Mouse (Mus musculus) T-helper 1 cell (primary cell): ENCODE measurements around the gene Eaf2.

Experiments
- in situ Hi-C: fragments of 300-600 bp; cut with MboI, MseI; formaldehyde crosslinking; loops from one replicate; pipeline ENCODE4 v1.15.1; 2025; ENCODE audit warnings: high pct_unique_total_duplicates

The Eaf2 gene

GRCm38 (mm10) chr16:36874583-36875275 lies at the start of gene Eaf2, which contains the start of gene Golgb1:
TSS of gene Eaf2 (minus strand) at chr16:36875003.
TSS of gene Golgb1 (plus strand) at chr16:36875140.
- in situ Hi-C loops, result no loop called here

- in situ Hi-C loops, result no loop called here
Observed at GRCm38 (mm10) chr16:36924312-36924711, 49.5 kb upstream of the Eaf2 start.

GRCm38 (mm10) chr16:36921980-36922379 lies 47.2 kb upstream of the Eaf2 start:
- in situ Hi-C loops, result no loop called here

GRCm38 (mm10) chr16:36921067-36921613 lies 46.3 kb upstream of the Eaf2 start:
- in situ Hi-C loops, result no loop called here

- in situ Hi-C loops, result no loop called here
Observed at GRCm38 (mm10) chr16:36920410-36920809, 45.6 kb upstream of the Eaf2 start.

- in situ Hi-C loops, result no loop called here
Observed at GRCm38 (mm10) chr16:36918505-36918904, 43.7 kb upstream of the Eaf2 start.

GRCm38 (mm10) chr16:36914195-36914594 lies 39.4 kb upstream of the Eaf2 start:
- in situ Hi-C loops, result no loop called here

- in situ Hi-C loops, result no loop called here
Observed at GRCm38 (mm10) chr16:36912311-36912710, 37.5 kb upstream of the Eaf2 start.

GRCm38 (mm10) chr16:36911909-36912308 lies 37.1 kb upstream of the Eaf2 start:
- in situ Hi-C loops, result no loop called here

GRCm38 (mm10) chr16:36903156-36903555 lies 28.4 kb upstream of the Eaf2 start:
- in situ Hi-C loops, result no loop called here

- in situ Hi-C loops, result no loop called here
Observed at GRCm38 (mm10) chr16:36896712-36897111, 21.9 kb upstream of the Eaf2 start.

GRCm38 (mm10) chr16:36893317-36893716 lies 18.5 kb upstream of the Eaf2 start:
- in situ Hi-C loops, result no loop called here

GRCm38 (mm10) chr16:36891415-36891814 lies 16.6 kb upstream of the Eaf2 start:
- in situ Hi-C loops, result no loop called here

GRCm38 (mm10) chr16:36890559-36890958 lies 15.8 kb upstream of the Eaf2 start:
- in situ Hi-C loops, result no loop called here

- in situ Hi-C loops, result loop anchor here (5.0 kb wide), 2 partner anchors 45 to 120 kb away; partner anchors contain the start of gene Hcls1
Observed at GRCm38 (mm10) chr16:36887546-36887945, 12.7 kb upstream of the Eaf2 start.

GRCm38 (mm10) chr16:36885912-36886311 lies 11.1 kb upstream of the Eaf2 start:
- in situ Hi-C loops, result loop anchor here (5.0 kb wide), 2 partner anchors 46 to 121 kb away; partner anchors contain the start of gene Hcls1

GRCm38 (mm10) chr16:36884881-36885280 lies 10.1 kb upstream of the Eaf2 start:
- in situ Hi-C loops, result loop anchor here (5.0 kb wide), 2 partner anchors 47 to 122 kb away; partner anchors contain the start of gene Hcls1

GRCm38 (mm10) chr16:36882737-36883343 lies 8.0 kb upstream of the Eaf2 start:
- in situ Hi-C loops, result no loop called here

GRCm38 (mm10) chr16:36877316-36877715 lies 2.5 kb upstream of the Eaf2 start:
- in situ Hi-C loops, result no loop called here

GRCm38 (mm10) chr16:36875276-36875851 lies 561 bp upstream of the Eaf2 start:
- in situ Hi-C loops, result no loop called here

GRCm38 (mm10) chr16:36869442-36869841 lies 5.4 kb downstream of the Eaf2 start:
- in situ Hi-C loops, result no loop called here

- in situ Hi-C loops, result no loop called here
Observed at GRCm38 (mm10) chr16:36863585-36863984, 11.2 kb downstream of the Eaf2 start.
